Mouse (Mus musculus) forebrain, postnatal 0 days (tissue): Measurements from ENCODE around the gene U2af2. TPM values are rescaled to one million over a fixed set of nuclear protein-coding genes. Genes with fewer than 3 reads are reported as not detected.
"Not testable (repeated sequence)": the region's sequence is repeated elsewhere in the genome, so short reads cannot be mapped to it uniquely, and the experiment has no call there.

Experiments
- ATAC-seq: fragments of 200-750 bp; cut with Nextera tagmentation; 2 replicates; pipeline ENCODE4 v1.8.0; 2017; ENCODE audit warnings: mild to moderate bottlenecking, moderate library complexity
- DNase-seq: peaks from one replicate; pipeline ENCODE4 v3.0.0-alpha.2; 2015
- H3K27ac ChIP-seq: fragments of 300-500 bp; sonication (generic); 2 replicates; pipeline ENCODE4 v1.5.1; 2014; ENCODE audit warnings: low read depth, mild to moderate bottlenecking, antibody characterized with exemption, low read length, moderate library complexity, mixed read lengths
- H3K27me3 ChIP-seq: fragments of 300-500 bp; sonication (generic); 2 replicates; pipeline ENCODE4 v1.6.1; 2014; ENCODE audit warnings: mild to moderate bottlenecking, low read length, mixed read lengths; ENCODE audit not compliant: insufficient read depth
- H3K36me3 ChIP-seq: fragments of 300-500 bp; sonication (generic); 2 replicates; pipeline ENCODE4 v1.6.1; 2014; ENCODE audit warnings: mild to moderate bottlenecking, moderate library complexity; ENCODE audit not compliant: insufficient read depth
- H3K4me1 ChIP-seq: fragments of 300-500 bp; sonication (generic); 2 replicates; pipeline ENCODE4 v1.6.1; 2014; ENCODE audit warnings: antibody characterized with exemption; ENCODE audit not compliant: insufficient read depth
- H3K4me2 ChIP-seq: fragments of 300-500 bp; sonication (generic); 2 replicates; pipeline ENCODE4 v1.6.1; 2014; ENCODE audit warnings: low read depth, mild to moderate bottlenecking, moderate library complexity
- H3K4me3 ChIP-seq: fragments of 300-500 bp; sonication (generic); 2 replicates; pipeline ENCODE4 v1.5.1; 2014; ENCODE audit warnings: low read depth, low read length, mixed read lengths
- H3K9ac ChIP-seq: fragments of 300-500 bp; sonication (generic); 2 replicates; pipeline ENCODE4 v1.6.1; 2014; ENCODE audit warnings: mild to moderate bottlenecking
- H3K9me3 ChIP-seq: fragments of 300-500 bp; sonication (generic); 2 replicates; pipeline ENCODE4 v1.6.1; 2016; ENCODE audit warnings: low read length
- CTCF ChIP-seq: sonication (generic); IDR thresholded peaks from 2 replicates; pipeline ENCODE4 v1.5.1; 2016; ENCODE audit warnings: antibody characterized with exemption, control low read depth, low read depth
- WGBS: fragments of 180-500 bp; shearing (Covaris S2); extraction: QIAGEN DNeasy Blood & Tissue Kit; methylation state at CpG from one replicate; pipeline ENCODE4 v1.1.7; 2014; 5-methylcytosine and 5-hydroxymethylcytosine counted together
- polyA plus RNA-seq: library from polyadenylated mRNA; unstranded; fragments of >200 nt; fragmentation: Nextera tagmentation; extraction: Ambion mirVana; gene quantifications from 2 replicates; pipeline ENCODE4 v1.2.1, GENCODE M21; 2015
- total RNA-seq: library from RNA; depleted of rRNA; stranded (reverse); fragments of >200 nt; gene quantifications from 2 replicates; pipeline ENCODE4 v1.2.3, GENCODE M21; 2014

The U2af2 gene
- total and polyA plus RNA-seq, 2 experiments from 2014 or later: 92.7 to 184 TPM

- ATAC-seq (no peak), DNase-seq (no peak)
- H3K9me3 ChIP-seq: no peaks in the 10 kb centered on the region
- H3K27me3 ChIP-seq: no peaks in the 10 kb centered on the region
- H3K4me3 ChIP-seq: no peak overlapping the region
- no peak overlapping the region for H3K9ac ChIP-seq
- H3K4me2 ChIP-seq: no peak overlapping the region
- WGBS: 81% methylated on average over 1 of the region's 1 CpGs
- H3K4me1 ChIP-seq: no peaks in the 10 kb centered on the region
- H3K27ac ChIP-seq: no peak overlapping the region
- no peak for TF ChIP-seq CTCF
- H3K36me3 ChIP-seq: peaks cover 79% of the 10 kb centered on the region
Observed at GRCm38 (mm10) chr7:5073586-5073985, 11.6 kb downstream of the U2af2 start.

- ATAC-seq: no peak
- Histone ChIP-seq H3K36me3 (peaks cover 69% of the 10 kb centered on the region), H3K9ac (no peak overlapping the region), H3K4me3 (no peak overlapping the region), H3K27me3 (no peaks in the 10 kb centered on the region), H3K4me2 (no peak overlapping the region), H3K4me1 (no peaks in the 10 kb centered on the region), H3K9me3 (no peaks in the 10 kb centered on the region), H3K27ac (no peak overlapping the region)
- DNase-seq: no peak
- 92% methylated on average over 5 of the region's 5 CpGs for WGBS
- TF ChIP-seq CTCF: no peak
Observed at GRCm38 (mm10) chr7:5074984-5075383, 13.0 kb downstream of the U2af2 start.

GRCm38 (mm10) chr7:5076931-5077330 is 15.0 kb downstream of the U2af2 start:
- Histone ChIP-seq H3K9ac (no peak overlapping the region), H3K4me1 (0 out of 2 replicates have a peak, but pooled peaks cover 8% of the 10 kb centered on the region), H3K4me3 (no peak overlapping the region), H3K4me2 (no peak overlapping the region), H3K36me3 (peaks cover 51% of the 10 kb centered on the region), H3K27me3 (no peaks in the 10 kb centered on the region), H3K9me3 (no peaks in the 10 kb centered on the region), H3K27ac (no peak overlapping the region)
- no peak for TF ChIP-seq CTCF
- ATAC-seq (no peak), DNase-seq (no peak)
- WGBS: 90% methylated on average over 2 of the region's 2 CpGs

GRCm38 (mm10) chr7:5079365-5080009 is 17.5 kb downstream of the U2af2 start:
- WGBS: 53% methylated on average over 9 of the region's 13 CpGs
- H3K27me3 ChIP-seq, ATAC-seq, H3K4me1 ChIP-seq, H3K9me3 ChIP-seq, DNase-seq: not testable (repeated sequence)
- Histone ChIP-seq H3K36me3 (peaks cover 36% of the 10 kb centered on the region), H3K4me3 (peak overlapping the region; percentile 84), H3K27ac (peak overlapping the region; percentile 76; the same call in 1 of the 2 replicates), H3K4me2 (peak overlapping the region; percentile 80), H3K9ac (peak overlapping the region; percentile 92; the same call in 1 of the 2 replicates)

- H3K27me3 ChIP-seq: no peaks in the 10 kb centered on the region
- H3K4me1 ChIP-seq: 0 out of 2 replicates have a peak, but pooled peaks cover 8% of the 10 kb centered on the region
- H3K9me3 ChIP-seq: no peaks in the 10 kb centered on the region
- TF ChIP-seq CTCF: no peak
- H3K27ac ChIP-seq: peak within 1 kb of the TSS; percentile 84
- peak within 1 kb of the TSS; percentile 84 for H3K4me3 ChIP-seq
- peaks cover 30% of the 10 kb centered on the region for H3K36me3 ChIP-seq
- ATAC-seq (peak; percentile 99), DNase-seq (peak; percentile 98)
- peak within 1 kb of the TSS; percentile 92 for H3K9ac ChIP-seq
- H3K4me2 ChIP-seq: peak within 1 kb of the TSS; percentile 80
- WGBS: under 1% methylated on average over 61 of the region's 81 CpGs
Observed at GRCm38 (mm10) chr7:5080010-5080751, 18.2 kb downstream of the U2af2 start, which contains the start of gene Epn1. Epn1 (plus strand) TSS chr7:5080235.

DNA sequence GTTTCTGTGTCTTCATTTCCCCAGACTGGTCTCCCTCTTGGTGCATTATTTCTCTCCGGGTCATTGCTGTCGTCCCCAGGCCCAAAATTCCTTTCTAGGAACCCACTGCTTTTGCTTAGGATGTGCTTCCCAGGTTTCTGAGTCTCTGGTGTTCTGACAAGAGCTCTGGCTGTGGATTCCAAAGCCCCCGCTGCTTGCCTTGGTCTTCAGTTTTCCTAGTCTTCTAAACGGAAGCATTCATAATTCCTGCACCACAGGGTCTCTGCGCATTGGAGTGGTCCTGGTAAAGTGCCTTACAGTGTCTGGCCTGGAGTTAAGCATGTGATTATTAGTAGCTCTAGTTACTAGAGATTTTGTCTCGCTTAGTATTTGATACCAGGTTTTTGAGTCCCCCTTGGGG is 18.9 kb downstream of the U2af2 start:
- 18% methylated on average over 6 of the region's 6 CpGs for WGBS
- TF ChIP-seq CTCF: no peak
- DNase-seq (peak; percentile 14), ATAC-seq (no peak)
- Histone ChIP-seq H3K9ac (peak overlapping the region; percentile 92), H3K4me2 (peak overlapping the region; percentile 80), H3K4me1 (0 out of 2 replicates have a peak, but pooled peaks cover 8% of the 10 kb centered on the region), H3K27me3 (no peaks in the 10 kb centered on the region), H3K36me3 (peaks cover 29% of the 10 kb centered on the region), H3K27ac (peak overlapping the region; percentile 84), H3K4me3 (peak overlapping the region; percentile 84), H3K9me3 (no peaks in the 10 kb centered on the region)

DNA sequence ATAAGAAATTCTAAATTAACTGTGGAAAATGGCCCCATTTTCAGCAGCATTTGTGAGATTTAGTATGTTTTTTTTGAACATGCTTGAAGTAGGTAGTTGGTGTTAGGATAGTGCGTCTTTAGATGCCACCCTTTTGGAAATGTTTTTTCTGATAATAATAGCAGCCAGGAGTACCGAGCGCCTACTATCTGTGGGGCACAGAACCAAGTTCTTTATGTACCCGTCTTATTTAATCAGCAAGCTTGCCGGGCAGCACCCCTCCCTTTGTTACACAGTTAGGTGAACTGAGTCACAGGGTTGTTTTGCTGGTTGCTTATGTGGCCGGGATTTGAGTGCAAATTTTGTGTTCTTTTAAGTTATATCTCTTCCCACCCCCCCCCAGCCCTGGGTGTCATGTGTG is 19.3 kb downstream of the U2af2 start:
- H3K4me2 ChIP-seq: peak overlapping the region; percentile 80
- ATAC-seq (no peak), DNase-seq (no peak)
- TF ChIP-seq CTCF: no peak
- peaks cover 30% of the 10 kb centered on the region for H3K36me3 ChIP-seq
- no peaks in the 10 kb centered on the region for H3K9me3 ChIP-seq
- 0 out of 2 replicates have a peak, but pooled peaks cover 8% of the 10 kb centered on the region for H3K4me1 ChIP-seq
- H3K4me3 ChIP-seq: peak overlapping the region; percentile 84
- WGBS: 72% methylated on average over 6 of the region's 6 CpGs
- no peak overlapping the region for H3K27ac ChIP-seq
- peak overlapping the region; percentile 92 for H3K9ac ChIP-seq
- no peaks in the 10 kb centered on the region for H3K27me3 ChIP-seq
